Mouse (Mus musculus) v-Abl transformed pro-B cells (cell line): ENCODE results near the gene Abhd11.

Experiments used
- in situ Hi-C, 2 experiments: fragments of 400-800 bp; cut with MboI; formaldehyde crosslinking; loops; one replicate each; pipeline ENCODE4 v1.15.1; 2025; ENCODE audit not compliant: unreplicated experiment in 2 of 2

Gene Abhd11

DNA sequence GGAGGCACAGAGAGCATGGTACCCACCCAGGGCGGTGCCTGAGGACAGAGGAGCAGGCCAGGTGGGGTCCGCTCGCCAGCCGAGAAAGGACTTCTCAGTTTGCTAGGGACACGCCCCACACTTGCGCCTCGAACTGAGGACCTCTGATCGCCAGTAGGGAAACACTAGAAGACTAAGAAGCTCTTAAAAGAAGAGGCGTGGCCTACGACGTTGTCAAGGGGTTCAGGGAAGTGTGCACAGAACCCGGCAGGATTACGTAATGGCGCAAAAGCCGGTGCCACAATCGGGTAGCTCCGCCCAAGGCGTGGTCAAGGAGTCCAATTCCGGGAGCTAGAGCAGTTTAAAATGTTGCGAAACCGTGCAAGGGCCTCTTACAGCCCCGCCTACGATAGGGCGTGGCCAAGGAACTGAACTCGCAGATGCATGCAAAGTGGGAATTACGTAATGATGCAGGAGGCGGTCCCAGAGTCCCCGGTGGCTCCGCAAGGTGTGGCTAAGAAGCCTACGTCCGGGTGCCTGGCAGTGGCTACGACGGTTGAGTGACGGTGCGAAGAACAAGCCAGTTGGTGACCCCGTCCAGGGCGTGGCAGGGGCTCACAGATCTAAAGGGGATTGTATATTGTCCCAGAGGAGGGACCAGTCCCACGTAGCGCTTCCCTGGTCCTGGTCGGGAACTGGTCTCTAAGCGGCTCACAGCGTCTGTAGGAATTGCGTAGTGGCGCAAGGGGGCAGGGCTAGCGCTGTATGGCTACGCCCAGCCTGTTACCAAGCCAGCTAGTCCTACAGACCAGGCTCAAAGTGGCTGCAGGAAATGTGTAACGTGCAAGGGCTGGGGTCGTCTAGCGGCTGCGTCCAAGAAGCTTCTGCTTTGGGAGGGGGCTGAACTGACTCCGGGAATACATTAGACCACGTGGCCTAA, at the start of gene Abhd11:
Gene Abhd11 (plus strand): TSS at position 482 of the 919 bp plus-strand sequence.
- in situ Hi-C loops, result no loop called here

- in situ Hi-C loops, result loop anchor here (5.0 to 25.0 kb wide), 5 partner anchors 38 to 773 kb away; partner anchors contain the start of genes Eln (in 1 of the 2), Gtf2ird2 (in 1 of the 2) and Rcc1l (in 1 of the 2)
Observed at GRCm38 (mm10) chr5:134960430-134960829, 48.5 kb upstream of the Abhd11 start.

- in situ Hi-C loops, result loop anchor here (5.0 to 25.0 kb wide), 5 partner anchors 39 to 774 kb away; partner anchors contain the start of genes Eln (in 1 of the 2), Gtf2ird2 (in 1 of the 2) and Rcc1l (in 1 of the 2)
Observed at GRCm38 (mm10) chr5:134961519-134961918, 47.4 kb upstream of the Abhd11 start.

GRCm38 (mm10) chr5:134963546-134963945, 45.4 kb upstream of the Abhd11 start:
- in situ Hi-C loops, result loop anchor here (5.0 to 25.0 kb wide), 5 partner anchors 41 to 776 kb away; partner anchors contain the start of genes Eln (in 1 of the 2), Gtf2ird2 (in 1 of the 2) and Rcc1l (in 1 of the 2)

- in situ Hi-C loops, result loop anchor here (5.0 to 25.0 kb wide), 6 partner anchors 42 to 777 kb away; partner anchors contain the start of genes Eln (in 2 of the 2), Gtf2ird2 (in 1 of the 2) and Rcc1l (in 1 of the 2)
Observed at GRCm38 (mm10) chr5:134964655-134965054, 44.3 kb upstream of the Abhd11 start.

DNA sequence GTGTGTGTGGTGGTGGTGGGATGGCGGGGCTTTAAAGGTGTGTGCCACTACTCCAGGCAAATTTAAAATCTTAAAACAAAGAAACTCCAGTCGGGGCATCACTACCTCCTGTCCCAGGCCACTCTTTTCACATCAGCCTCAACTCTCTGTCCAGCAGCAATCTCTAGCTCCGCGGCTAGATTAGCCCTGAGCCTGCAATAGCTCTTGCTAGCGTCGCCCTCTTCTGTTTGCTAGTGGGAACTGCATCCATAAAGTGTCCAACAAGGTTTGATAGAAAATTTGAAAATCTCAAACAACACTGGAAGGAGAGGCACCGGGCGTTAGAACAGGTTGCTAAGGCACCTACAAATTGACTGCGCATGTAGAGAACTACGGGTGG, 43.5 kb upstream of the Abhd11 start:
- in situ Hi-C loops, result loop anchor here (5.0 to 25.0 kb wide), 4 partner anchors 218 to 778 kb away; partner anchors contain the start of genes Eln (in 2 of the 2), Gtf2ird2 (in 1 of the 2) and Rcc1l (in 1 of the 2)

- in situ Hi-C loops, result loop anchor here (5.0 to 25.0 kb wide), 4 partner anchors 219 to 779 kb away; partner anchors contain the start of genes Eln (in 2 of the 2), Gtf2ird2 (in 1 of the 2) and Rcc1l (in 1 of the 2)
Observed at GRCm38 (mm10) chr5:134965852-134966821, 42.8 kb upstream of the Abhd11 start.

DNA sequence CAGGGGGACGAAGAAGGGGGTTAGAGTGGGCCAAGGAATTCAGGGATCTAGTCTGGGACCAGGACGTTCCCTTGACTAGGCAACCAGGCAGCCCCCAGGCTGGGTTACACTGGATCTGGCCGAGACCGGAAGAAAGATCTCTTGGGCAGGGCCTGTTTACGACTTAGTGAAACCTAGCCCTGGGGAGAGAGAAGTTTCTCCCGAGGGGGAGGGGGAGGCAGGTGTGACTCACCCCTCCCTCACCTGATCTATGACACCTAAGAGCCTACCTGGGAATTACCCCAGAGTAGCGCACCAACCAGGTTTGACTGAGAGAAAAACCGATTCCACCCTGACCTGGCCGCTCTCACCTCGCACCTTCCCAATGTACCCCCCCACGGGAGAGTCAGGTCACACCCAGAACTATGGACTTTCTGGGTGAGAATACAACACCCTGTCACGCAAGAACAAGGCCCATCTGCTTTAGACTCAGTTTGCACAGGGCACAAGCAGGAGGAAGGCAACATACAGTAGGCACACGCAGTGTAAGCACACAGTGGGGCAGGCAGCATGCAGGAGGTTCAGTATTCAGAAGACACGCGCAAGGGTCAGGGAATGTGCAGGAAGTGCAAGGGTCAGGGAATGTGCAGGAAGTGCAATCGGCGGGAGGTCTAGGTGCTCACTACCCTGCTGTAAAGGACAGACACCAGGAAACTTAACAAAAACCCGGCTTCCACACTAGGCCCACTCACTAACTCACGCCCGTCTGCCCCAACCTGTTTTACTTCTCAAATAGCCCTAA, 41.6 kb upstream of the Abhd11 start:
- in situ Hi-C loops, result loop anchor here (5.0 to 25.0 kb wide), 4 partner anchors 220 to 780 kb away; partner anchors contain the start of genes Eln (in 2 of the 2), Gtf2ird2 (in 1 of the 2) and Rcc1l (in 1 of the 2)

- in situ Hi-C loops, result loop anchor here in 1 of 2 experiments (25.0 kb wide), 1 partner anchor 783 kb away; the partner anchor contains the start of genes Gtf2ird2 and Rcc1l
Observed at GRCm38 (mm10) chr5:134970671-134971070, 38.3 kb upstream of the Abhd11 start.

GRCm38 (mm10) chr5:134973081-134973480, 35.9 kb upstream of the Abhd11 start:
- in situ Hi-C loops, result loop anchor here in 1 of 2 experiments (25.0 kb wide), 1 partner anchor 786 kb away; the partner anchor contains the start of genes Gtf2ird2 and Rcc1l

- in situ Hi-C loops, result loop anchor here in 1 of 2 experiments (25.0 kb wide), 1 partner anchor 786 kb away; the partner anchor contains the start of genes Gtf2ird2 and Rcc1l
Observed at GRCm38 (mm10) chr5:134973526-134973925, 35.4 kb upstream of the Abhd11 start.

DNA sequence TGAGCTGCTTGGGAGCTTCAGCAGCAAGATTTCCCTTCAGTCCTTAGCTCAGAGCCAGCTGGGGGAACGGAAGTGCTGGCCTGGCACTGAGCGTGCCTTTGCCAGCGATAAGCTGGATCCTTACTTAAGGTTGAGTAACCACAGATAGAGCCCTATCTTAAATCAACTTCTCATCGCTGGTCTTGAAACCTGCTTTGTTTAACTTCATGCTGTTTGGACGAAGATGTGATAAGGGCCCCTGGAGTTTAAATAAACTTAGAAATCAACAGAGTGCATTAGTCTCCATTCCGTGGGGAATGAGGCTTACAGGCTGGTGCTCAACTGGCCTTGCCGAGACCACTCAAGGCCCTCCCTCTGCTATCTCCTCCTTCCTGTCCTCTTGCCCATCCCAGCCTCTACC, 34.7 kb upstream of the Abhd11 start:
- in situ Hi-C loops, result loop anchor here in 1 of 2 experiments (25.0 kb wide), 1 partner anchor 787 kb away; the partner anchor contains the start of genes Gtf2ird2 and Rcc1l

GRCm38 (mm10) chr5:134974921-134975320, 34.0 kb upstream of the Abhd11 start:
- in situ Hi-C loops, result loop anchor here in 1 of 2 experiments (25.0 kb wide), 1 partner anchor 788 kb away; the partner anchor contains the start of genes Gtf2ird2 and Rcc1l

DNA sequence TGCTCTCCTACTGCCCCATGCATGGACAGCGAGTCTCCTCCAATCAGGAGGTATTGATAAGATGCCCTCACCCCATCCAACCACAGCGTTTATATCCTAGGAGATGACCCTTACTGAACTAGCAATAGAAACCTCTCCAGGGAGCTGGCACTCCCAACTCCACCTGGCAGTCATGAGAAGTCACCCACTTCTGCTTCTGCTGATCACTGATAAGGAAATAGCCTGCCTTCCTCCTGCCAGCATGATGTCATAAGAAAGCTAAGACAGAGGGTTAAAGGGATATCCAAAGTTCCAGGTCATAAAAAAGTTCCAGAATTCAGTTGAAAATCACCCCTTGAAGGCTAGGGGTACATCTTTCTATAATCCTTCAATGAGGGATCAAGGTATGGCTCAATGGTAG, 32.8 kb upstream of the Abhd11 start:
- in situ Hi-C loops, result no loop called here

GRCm38 (mm10) chr5:134976577-134977250, 32.2 kb upstream of the Abhd11 start:
- in situ Hi-C loops, result no loop called here

DNA sequence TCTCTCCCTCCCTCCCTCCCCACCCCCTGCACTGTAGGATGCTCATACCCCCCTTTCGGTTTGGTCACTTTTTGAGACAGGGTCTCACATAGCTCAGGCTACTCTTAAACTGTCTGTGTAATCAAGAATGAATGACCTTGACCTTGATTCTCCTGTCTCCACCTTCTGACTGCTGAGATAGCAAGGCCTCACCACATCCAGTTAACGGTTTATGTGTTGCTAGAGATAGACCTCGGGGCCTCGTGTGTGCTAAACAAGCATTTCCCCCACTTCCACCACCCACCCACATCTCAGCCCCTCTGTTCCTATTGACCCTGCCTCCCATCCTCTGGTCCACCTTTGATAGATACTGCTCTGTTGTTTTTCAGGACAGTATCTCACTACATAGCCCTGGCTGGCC, 31.1 kb upstream of the Abhd11 start:
- in situ Hi-C loops, result no loop called here

DNA sequence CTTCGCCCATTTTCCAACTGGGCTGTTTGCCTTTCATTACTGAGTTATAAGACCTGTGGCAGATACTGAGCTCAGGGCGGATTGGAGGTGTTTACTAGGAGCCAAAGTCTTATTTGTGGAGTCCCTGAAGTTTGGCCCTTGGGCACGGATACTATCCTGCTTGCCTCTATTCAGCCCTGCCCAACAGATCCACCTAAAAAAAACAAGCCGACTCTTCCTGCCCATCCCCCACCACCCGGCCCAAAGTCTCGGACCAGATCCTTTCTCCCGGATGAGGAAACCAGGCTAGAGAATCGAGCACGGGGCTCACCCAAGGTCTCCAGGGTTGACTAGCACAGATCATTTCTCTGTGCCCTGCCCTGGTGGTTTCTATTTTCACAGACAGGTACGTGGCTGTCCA, 27.8 kb upstream of the Abhd11 start:
- in situ Hi-C loops, result no loop called here

GRCm38 (mm10) chr5:134983111-134983510, 25.8 kb upstream of the Abhd11 start:
- in situ Hi-C loops, result no loop called here
